Mouse (Mus musculus): ENCODE measurements around the gene Tmem223.
"Not testable (repeated sequence)": the region's sequence is repeated elsewhere in the genome, so short reads cannot be mapped to it uniquely, and the experiment has no call there.

Gene Tmem223

GRCm38 (mm10) chr19:8726609-8727390, 44.0 kb upstream of the Tmem223 start:
- H3K9me3 ChIP-seq (ENCODE audit: low read length) = no peaks in the 10 kb centered on the region
- H3K4me1 ChIP-seq (replicated peaks; ENCODE audit: low read depth, low read length) = peaks cover 17% of the 10 kb centered on the region
- H3K27me3 ChIP-seq (ENCODE audit: insufficient read depth, low read length) = no peaks in the 10 kb centered on the region
- H3K36me3 ChIP-seq (ENCODE audit: insufficient read depth, low read length) = peaks cover 36% of the 10 kb centered on the region
- no peak for TF ChIP-seq POU5F1 (IDR thresholded peaks at IDR 0.05; ENCODE audit: borderline replicate concordance, low read length)
- TF ChIP-seq CTCF (conservative IDR thresholded peaks at IDR 0.05; ENCODE audit: low read length) = no peak
- no peak for TF ChIP-seq NANOG (IDR thresholded peaks at IDR 0.05; ENCODE audit: borderline replicate concordance, low read length)
- peak overlapping the region; percentile 93 for H3K4me3 ChIP-seq (replicated peaks; ENCODE audit: low read length)

DNA sequence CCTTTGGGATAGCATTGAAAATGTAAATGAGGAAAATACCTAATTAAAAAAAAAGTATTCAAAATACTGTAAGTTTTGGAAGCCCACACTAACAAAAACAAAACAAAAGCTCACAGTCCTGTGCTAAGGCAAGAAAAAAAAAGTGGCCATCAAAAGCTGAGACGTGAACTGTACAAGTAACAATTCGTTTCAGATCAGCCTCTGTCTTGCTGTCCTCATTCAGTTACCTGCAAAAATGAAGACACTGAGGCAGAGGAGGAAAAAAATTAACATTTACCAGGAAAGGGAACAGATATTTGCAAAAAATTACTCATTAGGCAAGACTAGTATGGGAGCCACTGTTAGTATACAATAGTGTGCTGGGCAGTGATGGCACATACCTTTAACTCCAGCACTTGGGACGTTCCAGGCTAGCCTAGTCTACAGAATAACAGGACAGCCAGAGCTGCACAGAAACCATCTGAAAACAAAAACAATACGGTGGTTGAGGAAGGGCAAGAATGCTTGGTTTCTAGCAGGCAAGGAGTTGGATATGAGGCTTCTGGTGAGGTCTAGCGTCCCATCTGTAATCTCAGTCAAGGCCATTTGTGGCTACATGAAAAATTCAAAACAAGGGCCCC, 43.2 kb upstream of the Tmem223 start:
- Histone ChIP-seq H3K4me1 (replicated peaks; ENCODE audit: low read depth, low read length) (peaks cover 12% of the 10 kb centered on the region; the same call in 1 of the 2 replicates), H3K36me3 (ENCODE audit: insufficient read depth, low read length) (peaks cover 36% of the 10 kb centered on the region), H3K4me3 (replicated peaks; ENCODE audit: low read length) (no peak overlapping the region), H3K9me3 (ENCODE audit: low read length) (peaks cover 3% of the 10 kb centered on the region), H3K27me3 (ENCODE audit: insufficient read depth, low read length) (no peaks in the 10 kb centered on the region)
- TF ChIP-seq CTCF (conservative IDR thresholded peaks at IDR 0.05; ENCODE audit: low read length) (no peak), NANOG (IDR thresholded peaks at IDR 0.05; ENCODE audit: borderline replicate concordance, low read length) (no peak), POU5F1 (IDR thresholded peaks at IDR 0.05; ENCODE audit: borderline replicate concordance, low read length) (no peak)

DNA sequence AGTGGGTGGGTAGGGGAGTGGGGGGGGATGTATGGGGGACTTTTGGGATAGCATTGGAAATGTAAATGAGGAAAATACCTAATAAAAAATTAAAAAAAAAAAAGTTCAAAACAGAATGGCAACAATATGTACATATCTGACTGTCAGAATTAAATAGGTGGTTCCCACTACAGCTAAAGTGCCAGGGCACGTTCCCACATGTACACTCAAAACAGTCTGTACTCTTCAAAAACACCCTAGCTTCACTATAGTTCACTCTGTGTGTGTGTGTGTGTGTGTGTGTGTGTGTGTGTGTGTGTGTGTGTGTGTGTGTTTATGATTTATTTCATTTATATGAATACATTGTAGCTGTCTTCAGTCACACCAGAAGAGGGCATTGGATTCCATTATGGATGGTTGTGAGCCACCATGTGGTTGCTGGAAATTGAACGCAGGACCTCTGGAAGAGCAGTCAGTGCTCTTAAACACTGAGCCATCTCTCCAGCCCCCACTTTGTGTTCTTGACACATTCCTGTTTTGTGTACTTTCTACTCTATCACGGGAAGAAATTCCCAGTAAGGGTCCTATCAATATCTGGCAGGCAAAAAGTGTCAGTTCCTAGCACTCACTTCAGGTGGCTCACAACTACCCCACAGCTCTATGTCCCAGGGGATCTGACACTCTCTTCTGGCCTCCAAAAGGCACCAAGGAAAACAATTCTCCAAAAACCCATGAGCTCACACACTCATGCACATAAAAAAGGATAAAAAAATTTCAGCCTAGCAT, 42.3 kb upstream of the Tmem223 start:
- H3K9me3 ChIP-seq (ENCODE audit: low read length); H3K27me3 ChIP-seq (ENCODE audit: insufficient read depth, low read length); H3K4me3 ChIP-seq (replicated peaks; ENCODE audit: low read length): not testable (repeated sequence)
- peaks cover 12% of the 10 kb centered on the region; the same call in 1 of the 2 replicates for H3K4me1 ChIP-seq (replicated peaks; ENCODE audit: low read depth, low read length)
- H3K36me3 ChIP-seq (ENCODE audit: insufficient read depth, low read length) = peaks cover 36% of the 10 kb centered on the region

GRCm38 (mm10) chr19:8734334-8734733, 36.5 kb upstream of the Tmem223 start:
- Histone ChIP-seq H3K27me3 (ENCODE audit: insufficient read depth, low read length) (no peaks in the 10 kb centered on the region), H3K4me1 (replicated peaks; ENCODE audit: low read depth, low read length) (peaks cover 40% of the 10 kb centered on the region), H3K4me3 (replicated peaks; ENCODE audit: low read length) (no peak overlapping the region), H3K9me3 (ENCODE audit: low read length) (peaks cover 9% of the 10 kb centered on the region), H3K36me3 (ENCODE audit: insufficient read depth, low read length) (peaks cover 27% of the 10 kb centered on the region)
- TF ChIP-seq NANOG (IDR thresholded peaks at IDR 0.05; ENCODE audit: borderline replicate concordance, low read length) (no peak), POU5F1 (IDR thresholded peaks at IDR 0.05; ENCODE audit: borderline replicate concordance, low read length) (no peak), CTCF (conservative IDR thresholded peaks at IDR 0.05; ENCODE audit: low read length) (no peak)

DNA sequence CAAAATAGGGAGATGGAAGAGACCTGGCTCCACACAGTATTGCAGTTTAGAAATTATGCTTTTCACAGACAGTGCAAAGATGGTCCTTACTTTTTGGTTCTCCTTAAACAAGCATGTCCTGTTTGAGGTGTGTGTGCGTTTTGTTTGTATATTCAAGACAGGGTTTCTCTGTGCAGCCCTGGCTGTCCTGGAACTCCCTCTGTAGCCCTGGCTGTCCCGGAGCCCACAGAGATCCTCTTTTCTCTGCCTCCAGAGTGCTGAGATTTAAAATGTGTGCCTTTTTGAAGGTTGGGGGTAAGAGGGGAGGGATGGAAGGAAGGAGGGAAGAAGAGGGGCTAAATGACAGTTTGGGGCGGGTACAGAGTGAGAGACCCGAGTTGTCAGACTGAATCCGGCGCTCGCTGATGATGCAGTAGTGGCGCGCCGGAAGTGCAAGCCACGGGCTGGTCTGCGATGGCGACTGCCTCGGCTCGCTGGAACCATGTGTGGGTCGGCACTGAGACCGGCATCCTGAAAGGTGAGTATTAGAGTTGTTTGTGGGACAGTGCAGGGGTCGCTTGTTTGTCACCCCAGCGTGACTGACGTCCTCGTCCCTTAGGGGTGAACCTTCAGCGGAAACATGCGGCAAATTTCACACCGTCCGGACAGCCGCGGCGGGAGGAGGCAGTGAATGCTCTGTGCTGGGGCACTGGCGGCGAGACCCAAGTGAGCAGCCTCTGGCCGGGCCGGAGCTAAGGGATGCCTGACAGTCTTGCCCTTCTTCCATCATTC, 35.2 kb upstream of the Tmem223 start, which contains the start of gene Wdr74:
Gene Wdr74 (plus strand): TSS at position 439 of the 771 bp plus-strand sequence.
- Histone ChIP-seq H3K4me3 (replicated peaks; ENCODE audit: low read length) (peak within 1 kb of the TSS; percentile 100), H3K4me1 (replicated peaks; ENCODE audit: low read depth, low read length) (peaks cover 49% of the 10 kb centered on the region), H3K9me3 (ENCODE audit: low read length) (peaks cover 9% of the 10 kb centered on the region), H3K36me3 (ENCODE audit: insufficient read depth, low read length) (peaks cover 39% of the 10 kb centered on the region), H3K27me3 (ENCODE audit: insufficient read depth, low read length) (no peaks in the 10 kb centered on the region)
- no peak for TF ChIP-seq CTCF (conservative IDR thresholded peaks at IDR 0.05; ENCODE audit: low read length)
- no peak for TF ChIP-seq NANOG (IDR thresholded peaks at IDR 0.05; ENCODE audit: borderline replicate concordance, low read length)
- no peak for TF ChIP-seq POU5F1 (IDR thresholded peaks at IDR 0.05; ENCODE audit: borderline replicate concordance, low read length)

DNA sequence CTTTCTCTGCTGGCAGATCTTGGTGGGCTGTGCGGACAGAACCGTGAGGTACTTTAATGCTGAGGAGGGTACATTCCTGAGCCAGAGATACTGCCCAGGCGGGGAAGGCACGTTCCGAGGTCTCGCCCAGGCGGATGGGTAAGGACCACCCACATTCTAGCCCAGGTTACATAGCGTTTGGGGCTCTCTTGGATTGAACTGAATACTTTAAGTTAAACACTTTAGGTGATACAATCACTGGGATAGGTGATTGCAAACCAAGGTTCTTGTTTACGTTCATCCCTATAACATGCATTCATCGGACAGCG, 34.7 kb upstream of the Tmem223 start:
- Histone ChIP-seq H3K36me3 (ENCODE audit: insufficient read depth, low read length) (peaks cover 44% of the 10 kb centered on the region), H3K4me1 (replicated peaks; ENCODE audit: low read depth, low read length) (peaks cover 53% of the 10 kb centered on the region), H3K27me3 (ENCODE audit: insufficient read depth, low read length) (no peaks in the 10 kb centered on the region), H3K9me3 (ENCODE audit: low read length) (peaks cover 9% of the 10 kb centered on the region), H3K4me3 (replicated peaks; ENCODE audit: low read length) (peak overlapping the region; percentile 100)
- no peak for TF ChIP-seq POU5F1 (IDR thresholded peaks at IDR 0.05; ENCODE audit: borderline replicate concordance, low read length)
- no peak for TF ChIP-seq NANOG (IDR thresholded peaks at IDR 0.05; ENCODE audit: borderline replicate concordance, low read length)
- TF ChIP-seq CTCF (conservative IDR thresholded peaks at IDR 0.05; ENCODE audit: low read length) = no peak

- Histone ChIP-seq H3K27me3 (ENCODE audit: insufficient read depth, low read length) (no peaks in the 10 kb centered on the region), H3K36me3 (ENCODE audit: insufficient read depth, low read length) (peaks cover 56% of the 10 kb centered on the region), H3K4me1 (replicated peaks; ENCODE audit: low read depth, low read length) (peaks cover 67% of the 10 kb centered on the region), H3K4me3 (replicated peaks; ENCODE audit: low read length) (no peak overlapping the region), H3K9me3 (ENCODE audit: low read length) (no peaks in the 10 kb centered on the region)
- no peak for TF ChIP-seq NANOG (IDR thresholded peaks at IDR 0.05; ENCODE audit: borderline replicate concordance, low read length)
- no peak for TF ChIP-seq POU5F1 (IDR thresholded peaks at IDR 0.05; ENCODE audit: borderline replicate concordance, low read length)
- TF ChIP-seq CTCF (conservative IDR thresholded peaks at IDR 0.05; ENCODE audit: low read length) = no peak
Observed at GRCm38 (mm10) chr19:8738911-8739310, 31.9 kb upstream of the Tmem223 start.

GRCm38 (mm10) chr19:8739646-8740045, 31.1 kb upstream of the Tmem223 start:
- Histone ChIP-seq H3K4me1 (replicated peaks; ENCODE audit: low read depth, low read length) (peaks cover 67% of the 10 kb centered on the region), H3K9me3 (ENCODE audit: low read length) (no peaks in the 10 kb centered on the region), H3K4me3 (replicated peaks; ENCODE audit: low read length) (peak overlapping the region; percentile 93; the same call in 1 of the 2 replicates), H3K27me3 (ENCODE audit: insufficient read depth, low read length) (no peaks in the 10 kb centered on the region), H3K36me3 (ENCODE audit: insufficient read depth, low read length) (peaks cover 63% of the 10 kb centered on the region)
- no peak for TF ChIP-seq NANOG (IDR thresholded peaks at IDR 0.05; ENCODE audit: borderline replicate concordance, low read length)
- no peak for TF ChIP-seq CTCF (conservative IDR thresholded peaks at IDR 0.05; ENCODE audit: low read length)
- TF ChIP-seq POU5F1 (IDR thresholded peaks at IDR 0.05; ENCODE audit: borderline replicate concordance, low read length) = no peak
